Mouse (Mus musculus) cerebellum, postnatal 14 days (tissue): ENCODE measurements around the gene Vat1l.

Experiments
- DNase-seq, 2 experiments: peaks; one replicate each; pipeline ENCODE4 v3.0.0; 2021; ENCODE audit warnings: mixed read lengths in 2 of 2

Gene Vat1l

GRCm38 (mm10) chr8:114205221-114205901 is at the start of gene Vat1l:
Gene Vat1l, plus strand, starts transcription at chr8:114205612.
- peak; percentile 72 to 82 for DNase-seq

GRCm38 (mm10) chr8:114158586-114158985 is 46.8 kb upstream of the Vat1l start:
- no peak for DNase-seq

GRCm38 (mm10) chr8:114159666-114160065 is 45.7 kb upstream of the Vat1l start:
- no peak for DNase-seq

DNA sequence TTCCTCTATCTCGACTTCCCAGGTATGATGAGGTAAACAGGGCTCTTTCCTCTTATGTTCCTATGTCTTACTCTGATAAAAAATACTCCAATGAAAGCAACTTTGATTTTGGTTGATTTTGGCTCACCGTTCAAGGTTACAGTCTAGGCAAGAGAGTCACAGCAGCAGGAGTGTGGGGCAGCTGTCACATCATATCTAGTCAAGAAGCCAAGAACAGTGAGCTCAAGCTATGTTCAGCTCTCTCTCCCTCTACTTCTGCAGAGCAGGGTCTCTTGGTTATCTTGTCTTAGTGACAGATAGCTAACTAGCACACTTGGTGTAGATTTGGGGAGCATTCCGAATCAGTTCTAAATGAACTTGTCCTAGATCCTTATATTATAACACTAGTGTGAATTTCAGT is 41.5 kb upstream of the Vat1l start:
- DNase-seq = peak; percentile 24 to 38

- no peak for DNase-seq
These were observed 40.8 kb upstream of the Vat1l start for GRCm38 (mm10) chr8:114164444-114165096.

DNA sequence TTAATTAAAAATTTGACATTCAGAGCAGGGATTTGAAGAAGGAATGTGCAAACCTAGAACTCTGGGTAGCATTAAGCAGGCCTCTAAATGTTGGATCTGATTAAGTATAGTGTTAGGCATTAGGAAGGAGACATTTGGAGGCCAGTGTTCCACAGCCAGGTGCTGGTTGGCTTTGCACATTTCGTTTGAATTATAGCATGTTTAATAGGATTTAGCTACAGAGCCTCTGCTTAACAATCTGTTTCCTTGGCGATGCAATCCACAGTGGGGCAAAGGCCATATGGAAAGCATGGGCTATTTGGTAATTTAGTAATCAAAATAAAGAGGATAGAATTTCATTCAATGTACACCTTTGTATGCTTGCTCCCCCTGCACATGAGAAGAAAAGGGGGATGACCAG is 39.7 kb upstream of the Vat1l start:
- peak in 1 of 2 experiments; percentile 25 for DNase-seq

DNA sequence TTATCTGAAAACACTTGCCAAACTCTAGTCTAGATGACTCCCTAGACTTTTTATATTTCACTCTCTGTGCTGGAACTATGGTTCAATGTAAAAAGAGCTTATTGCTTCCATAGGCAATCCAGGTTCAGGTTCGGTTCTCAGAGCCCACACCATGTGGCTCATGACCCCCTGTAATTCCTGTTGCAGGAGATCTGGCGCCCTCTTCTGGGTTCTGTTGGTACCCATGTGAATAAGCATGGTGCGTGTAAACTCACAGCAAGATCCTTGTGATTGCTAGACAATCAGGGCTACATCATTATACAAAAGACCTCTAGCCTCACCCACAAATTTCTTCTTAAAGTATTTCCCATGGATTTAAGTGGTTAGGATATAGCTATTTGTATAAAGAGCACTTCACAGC is 28.7 kb upstream of the Vat1l start:
- peak in 1 of 2 experiments; percentile 24 for DNase-seq

GRCm38 (mm10) chr8:114193334-114193733 is 12.1 kb upstream of the Vat1l start:
- no peak for DNase-seq

- DNase-seq = peak; percentile 31 to 52
These were observed 6.4 kb upstream of the Vat1l start for GRCm38 (mm10) chr8:114198990-114199389.

DNA sequence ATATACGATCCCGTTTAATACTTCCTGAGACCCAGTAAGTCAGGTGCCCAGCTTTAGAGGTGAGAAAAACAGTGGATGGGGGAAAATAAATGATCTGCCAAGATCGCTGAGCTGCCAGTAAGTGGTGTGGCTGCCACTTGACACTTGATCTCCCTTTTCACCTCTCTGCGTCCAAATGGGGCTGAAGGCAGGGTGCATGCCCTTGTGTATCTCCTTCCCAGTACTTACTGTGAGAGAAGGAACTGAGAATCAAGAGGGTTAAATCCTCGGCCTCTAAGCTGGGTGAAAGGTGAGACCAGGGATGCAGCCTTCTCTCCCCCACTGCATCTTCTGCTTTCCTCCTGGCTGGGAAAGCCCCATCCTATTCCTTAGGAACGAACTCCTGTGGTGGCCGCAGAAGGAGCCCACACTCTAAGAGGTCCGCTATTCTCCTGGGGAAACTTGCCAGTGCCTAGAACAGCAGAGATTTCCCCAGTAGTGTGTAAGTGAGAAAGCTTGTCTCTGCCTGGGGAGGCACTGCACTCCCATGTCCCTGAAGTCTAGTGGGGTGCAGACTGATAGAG is 1.1 kb downstream of the Vat1l start:
- peak; percentile 39 to 57 for DNase-seq

GRCm38 (mm10) chr8:114207026-114207425 is 1.6 kb downstream of the Vat1l start:
- peak; percentile 81 to 84 for DNase-seq

DNA sequence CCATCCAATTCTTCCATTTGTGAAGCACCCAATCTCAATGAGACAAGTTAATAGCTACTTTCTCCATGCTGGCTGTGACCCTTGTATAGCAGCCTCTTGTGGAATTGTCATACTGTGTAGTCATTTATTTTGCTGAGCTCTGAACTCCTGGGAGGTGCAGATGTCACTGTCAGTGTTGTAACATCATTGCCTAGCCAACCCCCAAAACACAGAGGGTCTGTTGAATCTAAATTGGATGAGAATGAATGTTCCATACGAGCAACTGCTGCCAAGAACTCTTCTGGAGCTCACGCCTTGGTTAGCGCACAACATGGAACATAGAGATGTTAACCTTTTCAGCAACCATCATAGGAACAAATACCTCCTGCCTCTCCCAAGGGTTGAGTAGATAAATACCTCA is 15.4 kb downstream of the Vat1l start:
- DNase-seq = peak; percentile 18 to 44

DNA sequence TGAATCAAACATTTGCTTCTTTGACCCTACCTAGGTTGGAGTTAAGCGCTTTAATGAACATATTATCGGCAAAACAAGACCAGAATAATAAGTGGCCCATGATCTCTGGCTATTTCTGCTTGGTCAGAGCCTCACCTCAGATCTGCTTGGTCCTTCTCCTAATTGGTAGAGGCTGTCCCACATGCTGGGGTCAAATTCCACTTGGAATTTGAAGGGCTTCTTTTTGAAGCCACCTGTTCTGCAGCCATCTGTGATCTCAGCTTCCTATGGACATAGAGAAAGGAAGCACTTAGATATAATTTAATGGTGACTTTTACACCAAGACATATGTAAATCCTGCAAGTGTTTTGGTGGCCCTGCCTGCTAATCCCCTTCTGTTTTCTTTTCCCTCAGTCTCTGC is 16.6 kb downstream of the Vat1l start:
- peak; percentile 27 to 57 for DNase-seq

GRCm38 (mm10) chr8:114224001-114224400 is 18.6 kb downstream of the Vat1l start:
- peak; percentile 65 to 80 for DNase-seq

DNA sequence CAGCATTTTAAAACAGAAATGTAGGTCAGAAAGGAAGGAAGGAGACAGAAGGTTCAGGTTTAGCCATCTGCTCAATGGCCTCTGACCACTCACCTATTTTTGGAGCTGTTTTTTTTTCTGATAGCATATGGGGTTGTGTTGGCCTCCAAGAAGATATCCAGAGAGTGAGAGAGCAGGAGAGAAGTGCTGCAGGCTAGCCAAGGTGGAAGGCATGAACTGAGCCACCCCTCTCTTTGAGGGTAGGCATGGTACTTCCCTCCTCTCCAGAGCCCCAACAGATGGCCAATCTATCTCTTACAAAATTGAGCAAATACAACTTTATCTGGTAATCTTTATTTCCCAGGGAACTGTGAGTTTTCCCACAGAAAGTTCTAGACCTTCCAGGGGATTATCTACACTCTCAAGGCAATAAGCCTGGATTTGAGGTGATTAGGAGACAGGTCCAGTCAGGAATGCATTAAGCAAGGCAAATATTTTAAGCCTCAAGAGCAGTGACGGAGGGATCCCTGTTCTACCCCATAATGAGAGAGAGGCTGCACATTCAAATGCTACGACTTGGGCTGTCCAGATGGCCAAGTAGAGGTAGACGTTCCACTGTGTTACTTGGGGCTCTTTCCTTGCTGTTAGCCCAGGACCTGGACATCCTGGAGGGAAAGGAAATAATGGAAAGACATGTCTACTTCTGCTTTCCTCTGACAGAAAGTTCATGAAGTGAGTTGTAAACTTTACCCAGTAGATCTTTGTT is 46.1 kb downstream of the Vat1l start:
- peak; percentile 68 to 79 for DNase-seq

GRCm38 (mm10) chr8:114258685-114259084 is 53.3 kb downstream of the Vat1l start:
- DNase-seq = peak; percentile 96 to 98

GRCm38 (mm10) chr8:114259713-114260355 is 54.4 kb downstream of the Vat1l start:
- peak; percentile 76 to 85 for DNase-seq

GRCm38 (mm10) chr8:114262331-114262730 is 56.9 kb downstream of the Vat1l start:
- no peak for DNase-seq

DNA sequence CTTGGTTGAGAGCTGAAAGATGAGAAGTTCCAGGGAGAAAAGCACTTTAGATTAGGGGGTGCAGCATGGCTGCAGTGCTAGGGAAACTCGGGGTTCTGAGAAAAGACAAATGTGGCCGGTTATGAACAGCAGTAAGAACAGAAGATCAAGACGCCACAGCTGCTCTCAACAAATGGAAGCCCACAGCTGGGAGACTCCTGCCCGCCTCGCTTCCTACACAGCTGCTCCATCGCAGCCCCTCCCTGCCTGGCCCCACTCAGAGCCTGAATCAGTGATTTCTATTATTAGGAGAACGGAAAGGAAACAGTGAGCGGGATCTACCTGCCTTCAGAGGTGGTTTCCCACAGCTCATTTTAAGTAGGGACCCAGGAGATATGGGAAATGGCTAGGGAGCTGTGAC is 69.1 kb downstream of the Vat1l start:
- no peak for DNase-seq

DNA sequence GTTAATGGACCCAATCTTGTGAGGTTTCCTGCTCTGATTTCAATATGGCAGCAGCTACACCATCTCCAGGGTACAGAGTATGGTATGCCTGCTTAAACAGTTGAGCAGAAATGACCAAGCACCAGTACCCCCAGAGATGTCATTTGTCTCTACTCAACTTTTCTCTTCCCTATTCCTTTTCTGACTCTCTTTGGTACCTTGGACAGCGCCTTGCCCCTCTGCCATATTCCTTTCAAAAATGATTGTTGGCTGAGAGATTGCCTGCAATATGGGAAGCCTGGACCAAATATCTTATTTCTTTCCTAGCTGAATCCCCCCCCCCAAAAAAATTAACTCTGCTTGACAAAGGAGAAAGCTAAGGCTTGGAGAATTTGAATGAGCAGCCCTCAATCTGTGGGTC is 75.7 kb downstream of the Vat1l start:
- DNase-seq = no peak

GRCm38 (mm10) chr8:114294889-114295748 is 89.7 kb downstream of the Vat1l start:
- DNase-seq = peak; percentile 74 to 80

- DNase-seq = no peak
These were observed 90.3 kb downstream of the Vat1l start for GRCm38 (mm10) chr8:114295749-114296067.
